Mouse (Mus musculus) embryonic facial prominence, embryonic 11.5 days (tissue): ENCODE results near the gene Pbx1. TPM values are rescaled to one million over a fixed set of nuclear protein-coding genes. Genes with fewer than 3 reads are reported as not detected.

Experiments
- ATAC-seq: fragments of 200-750 bp; cut with Nextera tagmentation; replicated peaks from 2 replicates; pipeline ENCODE4 v1.8.0; 2017; ENCODE audit warnings: low read depth; ENCODE audit not compliant: insufficient number of reproducible peaks, low FRiP score, low TSS enrichment
- DNase-seq: peaks from one replicate; pipeline ENCODE4 v3.0.0-alpha.2; 2015; ENCODE audit warnings: low spot score
- H3K27ac ChIP-seq: fragments of 300-500 bp; sonication (generic); replicated peaks from 2 replicates; pipeline ENCODE4 v1.5.1; 2014; ENCODE audit warnings: mild to moderate bottlenecking, low read depth, low read length, control low read depth
- H3K27me3 ChIP-seq: fragments of 300-500 bp; sonication (generic); 2 replicates; pipeline ENCODE4 v1.6.1; 2014; ENCODE audit warnings: mild to moderate bottlenecking, low read length, moderate library complexity, mixed read lengths; ENCODE audit not compliant: control insufficient read depth, insufficient read depth
- H3K36me3 ChIP-seq: fragments of 300-500 bp; sonication (generic); replicated peaks from 2 replicates; pipeline ENCODE4 v1.6.1; 2014; ENCODE audit warnings: low read depth, mild to moderate bottlenecking, low read length, moderate library complexity, mixed read lengths; ENCODE audit not compliant: control insufficient read depth, insufficient read depth
- H3K4me1 ChIP-seq: fragments of 300-500 bp; sonication (generic); 2 replicates; pipeline ENCODE4 v1.6.1; 2014; ENCODE audit warnings: low read length, mixed read lengths; ENCODE audit not compliant: control insufficient read depth, insufficient read depth
- H3K4me2 ChIP-seq: fragments of 300-500 bp; sonication (generic); 2 replicates; pipeline ENCODE4 v1.6.1; 2014; ENCODE audit warnings: low read depth, mild to moderate bottlenecking, control low read depth, low read length, moderate library complexity
- H3K4me3 ChIP-seq: fragments of 300-500 bp; sonication (generic); 2 replicates; pipeline ENCODE4 v1.5.1; 2014; ENCODE audit warnings: low read depth, low read length, control low read depth
- H3K9ac ChIP-seq: fragments of 300-500 bp; sonication (generic); replicated peaks from 2 replicates; pipeline ENCODE4 v1.6.1; 2014; ENCODE audit warnings: mild to moderate bottlenecking, control low read depth, low read length
- H3K9me3 ChIP-seq: fragments of 300-500 bp; sonication (generic); replicated peaks from 2 replicates; pipeline ENCODE4 v1.6.1; 2016; ENCODE audit warnings: mild to moderate bottlenecking, low read length, inconsistent platforms, mixed read lengths; ENCODE audit not compliant: control insufficient read depth
- WGBS: fragments of 180-500 bp; shearing (Covaris S2); extraction: QIAGEN DNeasy Blood & Tissue Kit; methylation state at CpG from one replicate; pipeline ENCODE4 v1.1.7; 2014; 5-methylcytosine and 5-hydroxymethylcytosine counted together
- polyA plus RNA-seq: library from polyadenylated mRNA; unstranded; fragments of >200 nt; fragmentation: Nextera tagmentation; extraction: Ambion mirVana; gene quantifications from 2 replicates; pipeline ENCODE4 v1.2.1, GENCODE M21; 2014

Pbx1 gene
- polyA plus RNA-seq, 1 experiment from 2014 or later = 47.8 TPM

- Histone ChIP-seq H3K27me3 (no peaks in the 10 kb centered on the region), H3K4me2 (peak overlapping the region; percentile 39), H3K36me3 (no peaks in the 10 kb centered on the region), H3K4me1 (peaks cover 5% of the 10 kb centered on the region), H3K9ac (peak overlapping the region; percentile 13; the same call in 1 of the 2 replicates), H3K4me3 (0 out of 2 replicates have a peak overlapping the region, but pooled peaks have one; percentile 5), H3K27ac (no peak overlapping the region; the same call in 1 of the 2 replicates), H3K9me3 (no peaks in the 10 kb centered on the region)
- 31% methylated on average over 5 of the region's 5 CpGs for WGBS
- ATAC-seq (no peak), DNase-seq (no peak)
Measured at GRCm38 (mm10) chr1:168425017-168425705, 6.9 kb downstream of the Pbx1 start.

GRCm38 (mm10) chr1:168423389-168423930 lies 8.6 kb downstream of the Pbx1 start:
- Histone ChIP-seq H3K4me1 (peaks cover 5% of the 10 kb centered on the region), H3K9ac (0 out of 2 replicates have a peak overlapping the region, but pooled peaks have one; percentile 25), H3K4me2 (no peak overlapping the region; the same call in 1 of the 2 replicates), H3K9me3 (no peaks in the 10 kb centered on the region), H3K27ac (no peak overlapping the region), H3K36me3 (peaks cover 4% of the 10 kb centered on the region; the same call in 1 of the 2 replicates), H3K27me3 (no peaks in the 10 kb centered on the region), H3K4me3 (no peak overlapping the region)
- 62% methylated on average over 11 of the region's 11 CpGs for WGBS
- ATAC-seq (no peak), DNase-seq (no peak)

- H3K27me3 ChIP-seq = no peaks in the 10 kb centered on the region
- H3K9me3 ChIP-seq = no peaks in the 10 kb centered on the region
- no peak for ATAC-seq
- peaks cover 21% of the 10 kb centered on the region for H3K4me1 ChIP-seq
- no peak overlapping the region for H3K4me2 ChIP-seq
- no peak overlapping the region for H3K27ac ChIP-seq
- 83% methylated on average over 9 of the region's 9 CpGs for WGBS
- H3K4me3 ChIP-seq = no peak overlapping the region
- DNase-seq = no peak
- H3K9ac ChIP-seq = no peak overlapping the region
- peaks cover 4% of the 10 kb centered on the region; the same call in 1 of the 2 replicates for H3K36me3 ChIP-seq
Measured at GRCm38 (mm10) chr1:168418903-168419302, 13.2 kb downstream of the Pbx1 start.

GRCm38 (mm10) chr1:168417626-168418025 lies 14.4 kb downstream of the Pbx1 start:
- peak overlapping the region; percentile 23 for H3K9ac ChIP-seq
- ATAC-seq = no peak
- H3K4me2 ChIP-seq = no peak overlapping the region
- H3K27me3 ChIP-seq = no peaks in the 10 kb centered on the region
- H3K4me3 ChIP-seq = no peak overlapping the region
- no peak overlapping the region for H3K27ac ChIP-seq
- DNase-seq = no peak
- H3K4me1 ChIP-seq = peaks cover 18% of the 10 kb centered on the region; the same call in 1 of the 2 replicates
- 23% methylated on average over 6 of the region's 6 CpGs for WGBS
- H3K9me3 ChIP-seq = no peaks in the 10 kb centered on the region
- peaks cover 4% of the 10 kb centered on the region; the same call in 1 of the 2 replicates for H3K36me3 ChIP-seq

GRCm38 (mm10) chr1:168416729-168417437 lies 15.2 kb downstream of the Pbx1 start:
- no peak for DNase-seq
- Histone ChIP-seq H3K27me3 (no peaks in the 10 kb centered on the region), H3K4me1 (peaks cover 18% of the 10 kb centered on the region; the same call in 1 of the 2 replicates), H3K9ac (0 out of 2 replicates have a peak overlapping the region, but pooled peaks have one; percentile 15), H3K4me3 (no peak overlapping the region), H3K9me3 (no peaks in the 10 kb centered on the region), H3K27ac (peak overlapping the region; percentile 66), H3K36me3 (peaks cover 4% of the 10 kb centered on the region; the same call in 1 of the 2 replicates), H3K4me2 (peak overlapping the region; percentile 10; the same call in 1 of the 2 replicates)
- WGBS = 10% methylated on average over 11 of the region's 11 CpGs
- peak; percentile 73; the same call in 1 of the 2 replicates for ATAC-seq

- Histone ChIP-seq H3K27ac (peak overlapping the region; percentile 52; the same call in 1 of the 2 replicates), H3K36me3 (no peaks in the 10 kb centered on the region), H3K9me3 (no peaks in the 10 kb centered on the region), H3K4me1 (peaks cover 5% of the 10 kb centered on the region; the same call in 1 of the 2 replicates), H3K27me3 (no peaks in the 10 kb centered on the region), H3K4me2 (no peak overlapping the region), H3K4me3 (no peak overlapping the region), H3K9ac (no peak overlapping the region)
- 3% methylated on average over 10 of the region's 10 CpGs for WGBS
- ATAC-seq (peak; percentile 77), DNase-seq (peak; percentile 78)
Measured at GRCm38 (mm10) chr1:168410611-168411010, 21.5 kb downstream of the Pbx1 start.

GRCm38 (mm10) chr1:168410054-168410453 lies 22.0 kb downstream of the Pbx1 start:
- peak; percentile 59 for DNase-seq
- Histone ChIP-seq H3K27ac (peak overlapping the region; percentile 28; the same call in 1 of the 2 replicates), H3K36me3 (no peaks in the 10 kb centered on the region), H3K9ac (no peak overlapping the region), H3K9me3 (no peaks in the 10 kb centered on the region), H3K4me2 (no peak overlapping the region), H3K4me3 (no peak overlapping the region), H3K4me1 (peaks cover 6% of the 10 kb centered on the region; the same call in 1 of the 2 replicates), H3K27me3 (no peaks in the 10 kb centered on the region)
- WGBS = 6% methylated on average over 1 of the region's 1 CpGs
- no peak; the same call in 1 of the 2 replicates for ATAC-seq
